Mouse (Mus musculus) thymus, adult 2 months (tissue): ENCODE data around the gene Cap2. TPM values are rescaled to one million over a fixed set of nuclear protein-coding genes. Genes with fewer than 3 reads are reported as not detected.

Source experiments
- DNase-seq: peaks from one replicate; pipeline ENCODE4 v3.0.0; 2021
- H3K27ac ChIP-seq: fragments of 200-500 bp; 2 replicates; pipeline ENCODE4 v1.5.1; 2012; ENCODE audit warnings: low read length, control low read depth; ENCODE audit not compliant: control insufficient read depth, insufficient read depth
- H3K27me3 ChIP-seq: fragments of 200-500 bp; 2 replicates; pipeline ENCODE4 v1.6.1; 2012; ENCODE audit warnings: mild to moderate bottlenecking, low read length, moderate library complexity, mixed read lengths; ENCODE audit not compliant: control insufficient read depth, insufficient read depth
- H3K36me3 ChIP-seq: fragments of 200-500 bp; 2 replicates; pipeline ENCODE4 v1.6.1; 2012; ENCODE audit warnings: mild to moderate bottlenecking, low read length, moderate library complexity; ENCODE audit not compliant: control insufficient read depth, insufficient read depth
- H3K4me1 ChIP-seq: fragments of 200-500 bp; replicated peaks from 2 replicates; pipeline ENCODE4 v1.6.1; 2012; ENCODE audit warnings: low read length; ENCODE audit not compliant: control insufficient read depth, insufficient read depth
- H3K4me3 ChIP-seq: fragments of 200-500 bp; 2 replicates; pipeline ENCODE4 v1.5.1; 2012; ENCODE audit warnings: mild to moderate bottlenecking, low read length, control low read depth, moderate library complexity; ENCODE audit not compliant: control insufficient read depth, insufficient read depth
- CTCF ChIP-seq: fragments of 200-500 bp; IDR thresholded peaks from 2 replicates; pipeline ENCODE4 v1.5.1; 2012; ENCODE audit warnings: mild to moderate bottlenecking, control low read depth, low read length, moderate library complexity, borderline replicate concordance; ENCODE audit not compliant: control insufficient read depth, poor library complexity, insufficient read depth; ENCODE audit errors: extremely low read depth
- POLR2A ChIP-seq: fragments of 200-500 bp; IDR thresholded peaks from 2 replicates; pipeline ENCODE4 v1.6.1; 2012; ENCODE audit warnings: mild to moderate bottlenecking, low read length, control low read depth, moderate library complexity; ENCODE audit not compliant: control insufficient read depth, poor library complexity, insufficient read depth; ENCODE audit errors: extremely low read depth
- WGBS: fragments of 180-500 bp; shearing (Covaris S2); methylation state at CpG from one replicate; pipeline ENCODE4 v1.1.7; 2018; 5-methylcytosine and 5-hydroxymethylcytosine counted together
- polyA plus RNA-seq: library from polyadenylated mRNA; depleted of rRNA; stranded (reverse); fragments of >200 nt; gene quantifications from 2 replicates; pipeline ENCODE4 v1.2.3, GENCODE M21; 2012

Cap2 gene
- polyA plus RNA-seq, 1 experiment: 12.9 TPM

GRCm38 (mm10) chr13:46634133-46634488 lies 132.5 kb downstream of the Cap2 start:
- Histone ChIP-seq H3K27ac (no peak overlapping the region), H3K36me3 (no peaks in the 10 kb centered on the region), H3K4me1 (peaks cover 3% of the 10 kb centered on the region), H3K27me3 (no peaks in the 10 kb centered on the region), H3K4me3 (no peak overlapping the region)
- 21% methylated on average over 6 of the region's 6 CpGs for WGBS
- DNase-seq: no peak
- TF ChIP-seq CTCF (no peak), POLR2A (no peak)

GRCm38 (mm10) chr13:46640608-46641468 lies 139.2 kb downstream of the Cap2 start:
- Histone ChIP-seq H3K36me3 (no peaks in the 10 kb centered on the region), H3K27me3 (no peaks in the 10 kb centered on the region), H3K4me1 (peaks cover 2% of the 10 kb centered on the region; the same call in 1 of the 2 replicates), H3K27ac (no peak overlapping the region), H3K4me3 (no peak overlapping the region)
- TF ChIP-seq POLR2A (no peak), CTCF (no peak)
- no peak for DNase-seq
- WGBS: 96% methylated on average over 10 of the region's 10 CpGs

GRCm38 (mm10) chr13:46642318-46642717 lies 140.7 kb downstream of the Cap2 start:
- H3K27me3 ChIP-seq: no peaks in the 10 kb centered on the region
- WGBS: 92% methylated on average over 4 of the region's 4 CpGs
- peak; percentile 24 for DNase-seq
- H3K27ac ChIP-seq: no peak overlapping the region
- TF ChIP-seq CTCF: no peak
- no peak for TF ChIP-seq POLR2A
- H3K4me3 ChIP-seq: no peak overlapping the region
- H3K36me3 ChIP-seq: no peaks in the 10 kb centered on the region
- peaks cover 2% of the 10 kb centered on the region; the same call in 1 of the 2 replicates for H3K4me1 ChIP-seq

- Histone ChIP-seq H3K36me3 (no peaks in the 10 kb centered on the region), H3K4me1 (peaks cover 2% of the 10 kb centered on the region; the same call in 1 of the 2 replicates), H3K27ac (no peak overlapping the region), H3K4me3 (no peak overlapping the region), H3K27me3 (no peaks in the 10 kb centered on the region)
- DNase-seq: no peak
- WGBS: 83% methylated on average over 6 of the region's 6 CpGs
- TF ChIP-seq POLR2A: no peak
- TF ChIP-seq CTCF: no peak
Measured at GRCm38 (mm10) chr13:46644175-46644574, 142.5 kb downstream of the Cap2 start.

GRCm38 (mm10) chr13:46645476-46645875 lies 143.8 kb downstream of the Cap2 start:
- WGBS: 97% methylated on average over 6 of the region's 6 CpGs
- Histone ChIP-seq H3K36me3 (no peaks in the 10 kb centered on the region), H3K4me3 (no peak overlapping the region), H3K27me3 (no peaks in the 10 kb centered on the region), H3K27ac (no peak overlapping the region), H3K4me1 (peaks cover 2% of the 10 kb centered on the region; the same call in 1 of the 2 replicates)
- TF ChIP-seq POLR2A: no peak
- TF ChIP-seq CTCF: no peak
- DNase-seq: no peak

- no peak overlapping the region for H3K27ac ChIP-seq
- DNase-seq: no peak
- 58% methylated on average over 7 of the region's 7 CpGs for WGBS
Measured at GRCm38 (mm10) chr13:46651853-46652252, 150.2 kb downstream of the Cap2 start.

More at GRCm38 (mm10) chr13:46651853-46652252, 150.2 kb downstream of the Cap2 start:
- H3K4me3 ChIP-seq: no peak overlapping the region
- no peaks in the 10 kb centered on the region; the same call in 1 of the 2 replicates for H3K4me1 ChIP-seq
- H3K36me3 ChIP-seq: no peaks in the 10 kb centered on the region
- no peaks in the 10 kb centered on the region for H3K27me3 ChIP-seq
- no peak for TF ChIP-seq CTCF
- TF ChIP-seq POLR2A: no peak
